Mouse (Mus musculus) lung, embryonic 15.5 days (tissue): Measurements from ENCODE around the gene Pde3a. TPM values are rescaled to one million over a fixed set of nuclear protein-coding genes. Genes with fewer than 3 reads are reported as not detected.

ENCODE experiments used
- ATAC-seq: fragments of 200-750 bp; cut with Nextera tagmentation; 2 replicates; pipeline ENCODE4 v1.8.0; 2017; ENCODE audit warnings: moderate number of reproducible peaks, borderline replicate concordance; ENCODE audit not compliant: low FRiP score, low TSS enrichment; ENCODE audit errors: extremely low read depth
- H3K27ac ChIP-seq: fragments of 300-500 bp; sonication (generic); 2 replicates; pipeline ENCODE4 v1.5.1; 2015; ENCODE audit warnings: moderate library complexity, mild to moderate bottlenecking, inconsistent platforms
- H3K27me3 ChIP-seq: fragments of 300-500 bp; sonication (generic); 2 replicates; pipeline ENCODE4 v1.6.1; 2015; ENCODE audit warnings: inconsistent platforms
- H3K36me3 ChIP-seq: fragments of 300-500 bp; sonication (generic); 2 replicates; pipeline ENCODE4 v1.6.1; 2015; ENCODE audit warnings: inconsistent platforms
- H3K4me1 ChIP-seq: fragments of 300-500 bp; sonication (generic); 2 replicates; pipeline ENCODE4 v1.6.1; 2015; ENCODE audit warnings: inconsistent platforms
- H3K4me2 ChIP-seq: fragments of 300-500 bp; sonication (generic); 2 replicates; pipeline ENCODE4 v1.6.1; 2015; ENCODE audit warnings: inconsistent platforms, mild to moderate bottlenecking, moderate library complexity
- H3K4me3 ChIP-seq: fragments of 300-500 bp; sonication (generic); 2 replicates; pipeline ENCODE4 v1.5.1; 2015; ENCODE audit warnings: mild to moderate bottlenecking, inconsistent platforms
- H3K9ac ChIP-seq: fragments of 300-500 bp; sonication (generic); 2 replicates; pipeline ENCODE4 v1.6.1; 2015; ENCODE audit warnings: inconsistent platforms
- H3K9me3 ChIP-seq: fragments of 300-500 bp; sonication (generic); 2 replicates; pipeline ENCODE4 v1.6.1; 2016; ENCODE audit warnings: inconsistent platforms
- WGBS: fragments of 180-500 bp; shearing (Covaris S2); methylation state at CpG from one replicate; pipeline ENCODE4 v1.1.7; 2015; 5-methylcytosine and 5-hydroxymethylcytosine counted together
- polyA plus RNA-seq: library from polyadenylated mRNA; unstranded; fragments of >200 nt; fragmentation: Nextera tagmentation; extraction: Ambion mirVana; gene quantifications from 2 replicates; pipeline ENCODE4 v1.2.1, GENCODE M21; 2015

Pde3a gene
- polyA plus RNA-seq, 1 experiment from 2014 or later: 4.6 TPM

GRCm38 (mm10) chr6:141523747-141524640 is 274.9 kb downstream of the Pde3a start, which contains the start of gene Slco1c1:
Gene Slco1c1, plus strand, starts transcription at chr6:141524368.
- Histone ChIP-seq H3K27ac (no peak within 1 kb of the TSS), H3K4me3 (no peak within 1 kb of the TSS), H3K9me3 (no peaks in the 10 kb centered on the region), H3K9ac (no peak within 1 kb of the TSS), H3K4me2 (no peak within 1 kb of the TSS), H3K27me3 (no peaks in the 10 kb centered on the region), H3K36me3 (no peaks in the 10 kb centered on the region), H3K4me1 (no peaks in the 10 kb centered on the region)
- WGBS: 30% methylated on average over 2 of the region's 2 CpGs
- ATAC-seq: no peak

GRCm38 (mm10) chr6:141525787-141526186 is 276.7 kb downstream of the Pde3a start:
- no peak for ATAC-seq
- Histone ChIP-seq H3K27me3 (no peaks in the 10 kb centered on the region), H3K9ac (no peak overlapping the region), H3K4me3 (no peak overlapping the region), H3K36me3 (no peaks in the 10 kb centered on the region), H3K27ac (no peak overlapping the region), H3K9me3 (no peaks in the 10 kb centered on the region), H3K4me1 (no peaks in the 10 kb centered on the region), H3K4me2 (no peak overlapping the region)
- WGBS: 93% methylated on average over 1 of the region's 1 CpGs

- Histone ChIP-seq H3K4me1 (no peaks in the 10 kb centered on the region), H3K36me3 (no peaks in the 10 kb centered on the region), H3K4me2 (no peak overlapping the region), H3K27me3 (no peaks in the 10 kb centered on the region), H3K9ac (no peak overlapping the region), H3K27ac (no peak overlapping the region), H3K4me3 (no peak overlapping the region), H3K9me3 (no peaks in the 10 kb centered on the region)
- ATAC-seq: no peak
- WGBS: 69% methylated on average over 6 of the region's 6 CpGs
Observed at GRCm38 (mm10) chr6:141530865-141531264, 281.8 kb downstream of the Pde3a start.

GRCm38 (mm10) chr6:141537298-141537697 is 288.2 kb downstream of the Pde3a start:
- 23% methylated on average over 3 of the region's 3 CpGs for WGBS
- no peak for ATAC-seq

GRCm38 (mm10) chr6:141541136-141541535 is 292.1 kb downstream of the Pde3a start:
- no peak overlapping the region for H3K27ac ChIP-seq
- H3K4me1 ChIP-seq: no peaks in the 10 kb centered on the region
- H3K4me3 ChIP-seq: no peak overlapping the region
- H3K9me3 ChIP-seq: no peaks in the 10 kb centered on the region
- H3K4me2 ChIP-seq: no peak overlapping the region
- no peaks in the 10 kb centered on the region for H3K27me3 ChIP-seq
- H3K36me3 ChIP-seq: no peaks in the 10 kb centered on the region
- no peak overlapping the region for H3K9ac ChIP-seq
- ATAC-seq: no peak
- 66% methylated on average over 1 of the region's 1 CpGs for WGBS

More at GRCm38 (mm10) chr6:141537298-141537697, 288.2 kb downstream of the Pde3a start:
- Histone ChIP-seq H3K36me3 (no peaks in the 10 kb centered on the region), H3K4me1 (no peaks in the 10 kb centered on the region), H3K4me2 (no peak overlapping the region), H3K9me3 (no peaks in the 10 kb centered on the region), H3K27ac (no peak overlapping the region), H3K9ac (no peak overlapping the region), H3K27me3 (no peaks in the 10 kb centered on the region), H3K4me3 (no peak overlapping the region)

GRCm38 (mm10) chr6:141543344-141543743 is 294.3 kb downstream of the Pde3a start:
- no peaks in the 10 kb centered on the region for H3K27me3 ChIP-seq
- no peaks in the 10 kb centered on the region for H3K9me3 ChIP-seq
- no peak overlapping the region for H3K9ac ChIP-seq
- H3K4me3 ChIP-seq: no peak overlapping the region
- no peaks in the 10 kb centered on the region for H3K36me3 ChIP-seq
- H3K4me2 ChIP-seq: no peak overlapping the region
- no peaks in the 10 kb centered on the region for H3K4me1 ChIP-seq
- H3K27ac ChIP-seq: no peak overlapping the region
- no peak for ATAC-seq
- 62% methylated on average over 7 of the region's 7 CpGs for WGBS
